Mouse (Mus musculus) CH12.LX (cell line): ENCODE measurements around the gene Crat. TPM values are rescaled to one million over a fixed set of nuclear protein-coding genes. Genes with fewer than 3 reads are reported as not detected.
A peak's percentile ranks its signal among the peaks of the same experiment; 100 is the strongest.

Experiments
- DNase-seq: peaks from one replicate; pipeline ENCODE4 v3.0.0-alpha.2; 2013; ENCODE audit errors: extremely low read depth
- H3K27ac ChIP-seq: 2 replicates; pipeline ENCODE4 v1.5.1; 2012; ENCODE audit warnings: low read depth, mild to moderate bottlenecking, control low read depth, moderate library complexity; ENCODE audit not compliant: insufficient read depth
- H3K27me3 ChIP-seq: replicated peaks from 2 replicates; pipeline ENCODE3; 2012; ENCODE audit warnings: inconsistent platforms
- H3K36me3 ChIP-seq, 2 experiments: replicated peaks in 1 of 2; 2 replicates each; pipeline versions ENCODE3 to v1.6.1; 2012; ENCODE audit warnings: inconsistent platforms in 1 of 2, low read length in 1 of 2, mild to moderate bottlenecking in 1 of 2, mixed read lengths in 1 of 2, moderate library complexity in 1 of 2; ENCODE audit not compliant: control insufficient read depth in 1 of 2, insufficient read depth in 1 of 2
- H3K4me1 ChIP-seq, 2 experiments: 2 replicates each; pipeline ENCODE4 v1.6.1; 2012; ENCODE audit warnings: inconsistent platforms in 1 of 2, moderate library complexity in 1 of 2; ENCODE audit not compliant: insufficient read depth in 2 of 2, control insufficient read depth in 1 of 2
- H3K4me2 ChIP-seq: 2 replicates; pipeline ENCODE4 v1.6.1; 2012; ENCODE audit warnings: low read depth, mild to moderate bottlenecking, control low read depth; ENCODE audit not compliant: poor library complexity, insufficient read depth, severe bottlenecking
- H3K4me3 ChIP-seq, 3 experiments: fragments of 150-350 bp in 1 of 3; sonication (generic) in 1 of 3; replicated peaks in 1 of 3; 2 replicates each; pipeline versions ENCODE3 to v1.5.1; 2011 to 2012; ENCODE audit warnings: low read depth in 2 of 3, low read length in 2 of 3, mild to moderate bottlenecking in 2 of 3, moderate library complexity in 2 of 3, control low read depth in 1 of 3, improper control_type of control experiment in 1 of 3, inconsistent platforms in 1 of 3, mixed read lengths in 1 of 3; ENCODE audit not compliant: poor library complexity in 1 of 3
- H3K79me2 ChIP-seq: replicated peaks from 2 replicates; pipeline ENCODE4 v1.6.1; 2012; ENCODE audit warnings: mild to moderate bottlenecking, moderate library complexity; ENCODE audit not compliant: control insufficient read depth, poor library complexity, insufficient read depth, severe bottlenecking; ENCODE audit errors: extremely low read depth
- H3K9ac ChIP-seq: 2 replicates; pipeline ENCODE4 v1.6.1; 2012; ENCODE audit warnings: low read depth, mild to moderate bottlenecking, control low read depth, moderate library complexity; ENCODE audit not compliant: insufficient read depth
- H3K9me3 ChIP-seq: replicated peaks from 2 replicates; pipeline ENCODE3; 2012; ENCODE audit warnings: low read length, inconsistent platforms, mixed read lengths
- BHLHE40 ChIP-seq: IDR thresholded peaks from 2 replicates; pipeline ENCODE4 v1.6.1; 2011; ENCODE audit warnings: mild to moderate bottlenecking, low read depth, low read length, improper control_type of control experiment
- CHD2 ChIP-seq: IDR thresholded peaks from 2 replicates; pipeline ENCODE4 v1.6.1; 2011; ENCODE audit warnings: low read length, improper control_type of control experiment
- ETS1 ChIP-seq: conservative IDR thresholded peaks from 2 replicates; pipeline ENCODE4 v1.6.1; 2012; ENCODE audit warnings: low read depth, mild to moderate bottlenecking, inconsistent platforms, low read length, improper control_type of control experiment, moderate library complexity
- IRF4 ChIP-seq: IDR thresholded peaks from 2 replicates; pipeline ENCODE4 v1.6.1; 2014; ENCODE audit warnings: low read depth, mild to moderate bottlenecking, inconsistent platforms, low read length, improper control_type of control experiment
- JUN ChIP-seq: IDR thresholded peaks from 2 replicates; pipeline ENCODE4 v1.6.1; 2011; ENCODE audit warnings: low read depth, mild to moderate bottlenecking, low read length, improper control_type of control experiment, moderate library complexity; ENCODE audit not compliant: insufficient read depth
- MAX ChIP-seq: IDR thresholded peaks from 2 replicates; pipeline ENCODE4 v1.6.1; 2011; ENCODE audit warnings: low read length, improper control_type of control experiment
- MAZ ChIP-seq: IDR thresholded peaks from 2 replicates; pipeline ENCODE4 v1.6.1; 2012; ENCODE audit warnings: low read depth, mild to moderate bottlenecking, inconsistent platforms, low read length, improper control_type of control experiment, moderate library complexity
- MYC ChIP-seq: IDR thresholded peaks from 2 replicates; pipeline ENCODE4 v1.6.1; 2011; ENCODE audit warnings: low read depth, mild to moderate bottlenecking, improper control_type of control experiment, low read length
- NELFE ChIP-seq: IDR thresholded peaks from 2 replicates; pipeline ENCODE4 v1.6.1; 2011; ENCODE audit warnings: low read depth, low read length, improper control_type of control experiment
- RAD21 ChIP-seq: IDR thresholded peaks from 2 replicates; pipeline ENCODE4 v1.6.1; 2011; ENCODE audit warnings: low read depth, mild to moderate bottlenecking, low read length, improper control_type of control experiment, moderate library complexity
- SIN3A ChIP-seq: IDR thresholded peaks from 2 replicates; pipeline ENCODE4 v1.6.1; 2012; ENCODE audit warnings: low read length, improper control_type of control experiment, inconsistent platforms
- SMC3 ChIP-seq: IDR thresholded peaks from 2 replicates; pipeline ENCODE4 v1.6.1; 2011; ENCODE audit warnings: low read depth, low read length, improper control_type of control experiment
- TBP ChIP-seq: conservative IDR thresholded peaks from 2 replicates; pipeline ENCODE4 v1.6.1; 2011; ENCODE audit warnings: low read depth, low read length, improper control_type of control experiment
- UBTF ChIP-seq: IDR thresholded peaks from 2 replicates; pipeline ENCODE4 v1.6.1; 2012; ENCODE audit warnings: low read depth, mild to moderate bottlenecking, inconsistent platforms, low read length, improper control_type of control experiment, moderate library complexity
- USF1 ChIP-seq: IDR thresholded peaks from 2 replicates; pipeline ENCODE4 v1.6.1; 2014; ENCODE audit warnings: low read depth, mild to moderate bottlenecking, inconsistent platforms, low read length, improper control_type of control experiment
- USF2 ChIP-seq: conservative IDR thresholded peaks from 2 replicates; pipeline ENCODE4 v1.6.1; 2011; ENCODE audit warnings: low read depth, low read length, improper control_type of control experiment
- ZC3H11A ChIP-seq: IDR thresholded peaks from 2 replicates; pipeline ENCODE4 v1.6.1; 2012; ENCODE audit warnings: low read depth, mild to moderate bottlenecking, inconsistent platforms, low read length, improper control_type of control experiment
- ZKSCAN1 ChIP-seq: IDR thresholded peaks from 2 replicates; pipeline ENCODE4 v1.6.1; 2012; ENCODE audit warnings: low read depth, inconsistent platforms, low read length, improper control_type of control experiment, borderline replicate concordance
- ZMIZ1 ChIP-seq: IDR thresholded peaks from 2 replicates; pipeline ENCODE4 v1.6.1; 2012; ENCODE audit warnings: low read depth, mild to moderate bottlenecking, inconsistent platforms, low read length, improper control_type of control experiment
- ZNF384 ChIP-seq: IDR thresholded peaks from 2 replicates; pipeline ENCODE4 v1.6.1; 2012; ENCODE audit warnings: low read depth, low read length, improper control_type of control experiment, inconsistent platforms
- dilution Hi-C: fragments of 300-500 bp; cut with MboI; formaldehyde crosslinking; loops from 2 replicates; pipeline ENCODE4 v1.14.3; 2020; ENCODE audit warnings: low sequenced_read_pairs; ENCODE audit not compliant: extremely low pct_unique_long_range_greater_than_20kb, extremely low pct_ligation_motif_present
- in situ Hi-C: fragments of 300-500 bp; cut with MboI; formaldehyde crosslinking; loops from 3 replicates; pipeline ENCODE4 v1.14.3; 2019; ENCODE audit warnings: low sequenced_read_pairs, low pct_ligation_motif_present, low pct_unique_long_range_greater_than_20kb, mixed read lengths
- polyA plus RNA-seq: library from polyadenylated mRNA; unstranded; fragments of >175 nt; gene quantifications from 2 replicates; pipeline ENCODE4 v1.2.1, GENCODE M21; 2012; ENCODE audit warnings: low read depth; ENCODE audit not compliant: insufficient read length
- total RNA-seq, 2 experiments: library from RNA; depleted of rRNA; stranded (reverse); fragments of 300-350 nt in 1 of 2; fragments of >200 nt in 1 of 2; gene quantifications; 2 replicates each; pipeline ENCODE4 v1.2.3; 2012 to 2014

Crat gene
- total RNA-seq (2012; rRNA removed) (3.6 and 4.5 TPM in 2 replicates), total RNA-seq (2014; rRNA removed) (1.3 and 1.7 TPM in 2 replicates), polyA plus RNA-seq (2.8 and 4.2 TPM in 2 replicates)

DNA sequence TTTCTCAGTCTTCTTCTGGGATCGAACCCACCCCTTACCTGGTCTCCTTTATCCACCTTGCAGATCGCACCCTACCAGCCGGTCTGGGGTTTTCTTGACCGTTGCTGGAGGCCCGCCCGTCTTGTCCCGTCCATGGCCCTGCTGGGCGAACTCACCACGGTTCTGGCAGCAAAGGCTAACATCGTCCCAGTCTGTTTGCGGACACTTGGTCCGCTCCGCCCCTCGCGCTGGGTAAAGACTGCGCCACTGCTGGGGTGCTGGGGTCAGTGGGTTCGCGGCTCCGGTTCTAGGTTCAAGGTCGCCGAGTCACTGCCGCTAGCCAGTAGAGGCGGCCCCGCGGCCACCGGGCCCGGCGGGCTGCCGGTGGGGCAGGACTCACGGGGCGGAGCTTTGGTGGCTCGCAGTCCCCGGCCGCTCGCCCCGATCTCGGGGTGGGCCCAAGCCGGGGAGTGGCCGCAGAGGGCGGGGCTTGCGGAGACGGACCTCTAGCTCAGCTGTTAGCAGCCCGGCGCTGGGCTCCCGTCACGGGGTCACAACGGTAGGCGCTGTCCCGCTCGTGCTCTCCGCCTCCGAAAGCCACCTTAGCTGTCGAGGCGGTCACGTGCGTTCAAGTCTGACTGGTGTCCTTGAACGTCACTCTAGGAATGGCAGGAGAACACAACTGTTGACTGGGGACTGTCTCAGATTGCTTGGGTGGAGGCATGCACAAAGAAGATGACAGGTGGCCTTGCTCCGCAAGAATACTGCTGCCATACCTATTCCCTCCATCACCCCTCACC is at the start of gene Crat:
Crat (minus strand) TSS at position 657 of the 779 bp plus-strand sequence.
- H3K4me3 ChIP-seq: peak within 1 kb of the TSS; percentile 77 to 88 (median 84)
- H3K4me2 ChIP-seq: peak within 1 kb of the TSS; percentile 68
- peaks cover 0 to 12% of the 10 kb centered on the region in 2 experiments for H3K36me3 ChIP-seq
- peak; percentile 52 for DNase-seq
- H3K27ac ChIP-seq: peak within 1 kb of the TSS; percentile 50
- TF ChIP-seq USF1 (peak; percentile 43; the same call in 1 of the 2 replicates), ZNF384 (no peak), MYC (no peak), UBTF (0 out of 2 replicates have a peak, but pooled peaks have one; percentile 54), IRF4 (peak; percentile 31; the same call in 1 of the 2 replicates), USF2 (0 out of 2 replicates have a peak, but pooled peaks have one; percentile 8), NELFE (no peak), TBP (no peak), SMC3 (no peak), SIN3A (peak; percentile 71), MAX (0 out of 2 replicates have a peak, but pooled peaks have one; percentile 7), MAZ (0 out of 2 replicates have a peak, but pooled peaks have one; percentile 37), ETS1 (no peak; the same call in 1 of the 2 replicates), BHLHE40 (peak; percentile 88), ZC3H11A (no peak), JUN (no peak), CHD2 (no peak)
- H3K9me3 ChIP-seq: no peaks in the 10 kb centered on the region
- H3K27me3 ChIP-seq: peaks cover 15% of the 10 kb centered on the region
- in situ Hi-C loops (no loop called here), dilution Hi-C loops (no loop called here)
- H3K9ac ChIP-seq: peak within 1 kb of the TSS; percentile 86
- H3K4me1 ChIP-seq: peaks cover 2 to 30% of the 10 kb centered on the region in 2 experiments; a peak in 3 of 4 replicates
- peaks cover 33% of the 10 kb centered on the region for H3K79me2 ChIP-seq

DNA sequence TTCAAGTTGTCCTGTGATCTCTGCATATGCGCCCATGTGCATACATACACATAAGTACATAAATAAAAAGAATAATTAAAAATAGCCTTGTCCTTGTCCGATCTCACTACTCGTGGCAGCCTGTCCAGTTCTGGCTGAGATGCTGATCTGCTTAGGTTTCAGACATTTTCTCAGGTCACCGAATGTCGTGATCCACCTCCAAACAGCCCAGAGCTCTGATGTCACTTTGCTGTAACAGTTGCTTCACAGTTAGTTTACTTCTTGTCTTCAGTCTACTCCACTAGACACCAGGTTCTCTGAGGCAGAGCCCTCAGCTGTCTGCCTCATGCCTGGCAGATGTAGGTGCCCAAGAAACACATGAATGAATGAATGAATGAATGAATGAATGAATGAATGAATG is 48.8 kb upstream of the Crat start:
- TF ChIP-seq RAD21: no peak
- no peak; the same call in 1 of the 2 replicates for TF ChIP-seq CHD2
- 0 out of 2 replicates have a peak, but pooled peaks have one; percentile 25 for TF ChIP-seq SIN3A
- no peak for TF ChIP-seq ZKSCAN1
- peak; percentile 11; the same call in 1 of the 2 replicates for TF ChIP-seq ZMIZ1
- 0 out of 2 replicates have a peak, but pooled peaks have one; percentile 0 for TF ChIP-seq SMC3
- no peak for TF ChIP-seq MAZ
- no peak for TF ChIP-seq USF2
- Histone ChIP-seq H3K27me3 (peaks cover 25% of the 10 kb centered on the region), H3K9me3 (peaks cover 14% of the 10 kb centered on the region), H3K79me2 (no peaks in the 10 kb centered on the region), H3K4me3 (peak overlapping the region in 1 of 3 experiments; percentile 24), H3K4me2 (no peak overlapping the region), H3K4me1 (peaks cover 9 to 17% of the 10 kb centered on the region in 2 experiments), H3K27ac (no peak overlapping the region), H3K9ac (no peak overlapping the region), H3K36me3 (no peaks in the 10 kb centered on the region)
- in situ Hi-C loops (loop anchor here (10.0 kb wide), 1 partner anchor 250 kb away; no protein-coding TSS in a partner anchor), dilution Hi-C loops (no loop called here)
- no peak for DNase-seq
